Mouse (Mus musculus): ENCODE measurements around the gene Nme1. TPM values are rescaled to one million over a fixed set of nuclear protein-coding genes. Genes with fewer than 3 reads are reported as not detected.
"Not testable (repeated sequence)": the region's sequence is repeated elsewhere in the genome, so short reads cannot be mapped to it uniquely, and the experiment has no call there.

The Nme1 gene
- polyA plus RNA-seq, 1 experiment from 2014 or later: 281 TPM

DNA sequence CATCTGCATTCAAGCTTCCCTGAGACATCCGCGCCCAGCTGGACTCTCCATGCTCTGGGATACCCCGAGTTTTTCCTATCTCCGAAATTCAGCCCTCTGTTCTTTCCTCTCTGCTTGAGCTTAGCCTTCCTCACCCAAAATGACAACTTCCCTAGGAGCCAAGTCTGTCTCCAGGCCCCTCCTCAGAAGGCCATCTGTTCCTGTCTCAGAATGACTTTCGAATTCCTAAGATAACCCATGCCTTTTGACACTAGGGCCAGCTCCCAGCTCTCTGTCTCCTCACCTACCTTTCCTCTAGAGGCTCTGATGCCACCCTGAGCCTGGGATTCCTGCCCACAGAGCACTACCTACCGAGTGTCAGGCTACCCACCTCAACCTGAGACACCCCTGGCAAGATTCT lies 12.2 kb downstream of the Nme1 start, which contains the start of gene Nme2:
Gene Nme2 (minus strand): TSS at position 101 of the 400 bp plus-strand sequence.
- Histone ChIP-seq H3K4me1 (peaks cover 50% of the 10 kb centered on the region), H3K36me3 (peaks cover 75% of the 10 kb centered on the region), H3K27me3 (ENCODE audit: low read depth, poor library complexity, severe bottlenecking) (no peaks in the 10 kb centered on the region), H3K4me3 (peak within 1 kb of the TSS; percentile 80), H3K27ac (replicated peaks) (peak within 1 kb of the TSS; percentile 93), H3K9me3 (replicated peaks) (no peaks in the 10 kb centered on the region)
- 7% methylated on average over 6 of the region's 6 CpGs for WGBS
- no peak for DNase-seq (ENCODE audit: low spot score)

DNA sequence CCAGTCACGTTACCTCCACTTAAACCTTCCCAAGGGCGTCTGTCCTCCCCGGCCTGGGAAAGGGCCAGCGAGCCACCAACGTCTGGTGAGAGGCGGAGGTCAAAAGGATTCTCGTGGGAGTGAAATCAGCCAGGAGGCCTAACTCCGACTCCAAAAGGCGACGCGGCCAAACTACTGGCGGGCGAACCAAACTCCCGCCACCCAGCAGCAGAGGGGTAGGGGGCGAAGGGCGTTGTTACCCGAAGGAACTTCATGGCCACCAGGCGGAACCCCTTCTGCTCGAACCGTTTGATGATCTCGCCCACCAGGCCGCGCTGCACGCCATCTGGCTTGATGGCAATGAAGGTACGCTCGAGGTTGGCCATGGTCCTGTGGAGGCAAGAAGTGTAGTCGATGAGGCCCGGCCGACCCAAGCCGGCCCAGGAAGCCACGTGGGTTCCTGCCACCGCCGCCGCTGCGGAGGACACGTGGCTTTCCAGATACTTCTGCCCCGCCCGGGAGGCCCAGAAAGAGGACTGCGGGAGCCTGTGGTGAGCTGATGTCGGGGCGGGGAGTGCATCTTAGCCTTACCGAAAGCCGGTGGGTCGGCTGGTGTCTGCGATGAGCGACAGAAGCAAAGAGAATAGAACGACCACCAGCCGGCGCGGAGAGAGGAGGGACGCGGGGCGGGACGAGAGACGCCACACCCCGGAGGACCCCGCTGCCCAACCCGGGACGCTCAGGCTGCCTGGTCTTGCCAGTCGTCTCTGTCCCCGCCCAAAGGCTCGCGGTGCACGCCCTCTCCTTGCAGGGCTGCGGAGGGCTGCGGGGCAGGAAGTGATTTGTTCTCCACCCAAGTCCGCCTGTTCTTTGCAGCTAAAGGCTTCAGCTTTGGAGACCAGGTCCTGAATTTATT lies 12.8 kb downstream of the Nme1 start:
- no peaks in the 10 kb centered on the region for H3K9me3 ChIP-seq (replicated peaks)
- under 1% methylated on average over 67 of the region's 67 CpGs for WGBS
- H3K36me3 ChIP-seq: peaks cover 75% of the 10 kb centered on the region
- H3K27me3 ChIP-seq (ENCODE audit: low read depth, poor library complexity, severe bottlenecking): no peaks in the 10 kb centered on the region
- H3K27ac ChIP-seq (replicated peaks): peak overlapping the region; percentile 93
- H3K4me1 ChIP-seq: peaks cover 50% of the 10 kb centered on the region
- peak; percentile 95 for DNase-seq (ENCODE audit: low spot score)
- H3K4me3 ChIP-seq: peak overlapping the region; percentile 80

DNA sequence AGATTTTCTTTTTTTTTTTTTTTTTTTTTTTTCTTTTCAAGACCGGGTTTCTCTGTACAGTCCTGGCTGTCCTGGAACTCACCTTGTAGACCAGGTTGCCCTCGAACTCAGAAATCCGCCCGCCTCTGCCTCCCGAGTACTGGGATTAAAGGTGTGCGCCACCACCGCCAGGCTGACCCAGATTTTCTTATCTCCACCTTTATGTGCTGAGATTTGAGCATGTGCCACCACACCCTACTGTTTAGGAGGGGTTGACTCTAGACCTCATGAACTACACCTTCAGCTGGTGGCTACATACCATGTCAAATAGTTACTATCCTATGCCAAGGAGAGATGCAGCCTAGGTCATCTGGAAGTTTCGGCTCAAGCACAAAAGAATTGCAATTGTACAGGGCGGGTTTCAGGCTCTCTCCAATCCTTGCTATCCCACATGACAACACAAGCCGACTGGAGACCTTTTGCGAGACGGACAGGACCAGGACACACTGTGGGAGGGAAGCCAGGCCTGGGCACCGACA lies 13.5 kb downstream of the Nme1 start:
- H3K4me3 ChIP-seq: peak overlapping the region; percentile 80
- no peaks in the 10 kb centered on the region for H3K27me3 ChIP-seq (ENCODE audit: low read depth, poor library complexity, severe bottlenecking)
- peak overlapping the region; percentile 93 for H3K27ac ChIP-seq (replicated peaks)
- peaks cover 50% of the 10 kb centered on the region for H3K4me1 ChIP-seq
- no peaks in the 10 kb centered on the region for H3K9me3 ChIP-seq (replicated peaks)
- DNase-seq (ENCODE audit: low spot score): no peak
- peaks cover 75% of the 10 kb centered on the region for H3K36me3 ChIP-seq
- 49% methylated on average over 13 of the region's 13 CpGs for WGBS

DNA sequence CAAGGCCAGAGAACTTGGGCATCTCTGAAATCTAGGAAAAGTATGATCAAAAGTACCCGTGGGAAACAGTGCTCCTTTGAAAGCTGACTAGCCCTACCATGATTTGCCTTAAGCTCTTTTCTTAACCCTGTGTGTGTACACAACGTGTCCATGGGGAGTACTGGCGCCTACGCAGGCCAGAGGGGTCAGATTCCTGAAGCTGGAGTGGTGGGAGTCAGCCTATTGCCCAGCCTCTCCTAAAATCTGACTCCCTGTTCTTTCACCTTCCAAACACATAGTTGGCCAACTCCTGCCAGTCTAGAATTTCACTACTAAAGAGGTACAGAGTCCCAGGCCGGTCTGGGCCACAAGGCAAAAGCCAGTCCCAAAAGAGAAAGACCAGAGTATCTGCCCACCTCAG lies 15.9 kb downstream of the Nme1 start:
- Histone ChIP-seq H3K9me3 (replicated peaks) (no peaks in the 10 kb centered on the region), H3K27ac (replicated peaks) (no peak overlapping the region), H3K27me3 (ENCODE audit: low read depth, poor library complexity, severe bottlenecking) (no peaks in the 10 kb centered on the region), H3K36me3 (peaks cover 74% of the 10 kb centered on the region), H3K4me3 (no peak overlapping the region), H3K4me1 (peaks cover 50% of the 10 kb centered on the region)
- 68% methylated on average over 5 of the region's 5 CpGs for WGBS
- no peak for DNase-seq (ENCODE audit: low spot score)

DNA sequence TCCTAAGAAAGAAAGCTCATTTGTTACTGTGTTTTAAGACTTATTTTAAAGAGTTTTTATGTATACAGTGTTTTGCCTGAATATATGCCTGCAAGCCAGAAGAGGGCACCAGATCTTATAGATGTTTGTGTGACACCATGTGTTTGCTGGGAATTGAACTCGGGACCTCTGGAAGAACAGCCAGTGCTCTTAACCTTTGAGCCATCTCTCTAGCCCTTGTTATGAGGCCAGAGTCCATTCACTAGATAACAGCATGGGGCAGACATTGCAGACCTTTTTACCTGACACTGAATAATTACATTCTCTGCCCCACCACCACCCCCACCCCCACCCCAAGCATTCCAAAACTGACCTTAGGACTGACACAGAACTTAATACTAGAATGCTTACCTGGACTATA lies 18.3 kb downstream of the Nme1 start:
- no peaks in the 10 kb centered on the region for H3K9me3 ChIP-seq (replicated peaks)
- H3K27me3 ChIP-seq (ENCODE audit: low read depth, poor library complexity, severe bottlenecking): no peaks in the 10 kb centered on the region
- H3K36me3 ChIP-seq: peaks cover 81% of the 10 kb centered on the region

DNA sequence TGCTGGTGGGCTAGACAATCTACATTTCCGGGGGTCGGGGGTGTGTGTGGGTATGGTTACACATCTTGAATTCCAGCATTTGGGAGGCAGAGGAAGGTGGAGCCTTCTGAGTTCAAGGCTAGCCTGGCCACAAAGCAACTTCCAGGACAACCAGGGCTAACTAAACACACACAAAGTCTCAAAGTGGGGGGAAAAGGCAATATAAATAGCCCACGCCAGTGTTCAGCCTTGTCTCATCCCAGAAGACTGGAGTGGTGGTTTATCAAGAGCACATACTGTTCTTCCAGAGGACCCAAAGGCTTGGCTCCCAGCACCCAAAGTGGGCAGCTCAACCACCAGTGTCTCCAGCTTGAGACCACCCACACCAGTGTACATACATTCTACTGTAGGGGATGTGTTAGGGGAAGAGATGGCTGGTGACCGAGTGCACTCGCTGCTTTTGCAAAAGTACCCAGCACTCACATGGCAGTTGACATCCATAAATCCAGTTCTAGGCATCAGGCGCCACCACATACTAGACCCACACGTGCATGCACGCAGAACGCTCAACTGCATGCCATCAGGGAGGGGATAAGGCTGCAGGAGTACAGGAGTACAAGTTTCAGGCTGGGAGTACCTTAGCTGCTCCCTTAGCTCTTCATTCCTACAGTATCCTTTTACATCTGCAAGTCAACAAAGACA lies 19.3 kb downstream of the Nme1 start:
- peaks cover 24% of the 10 kb centered on the region for H3K4me1 ChIP-seq
- peaks cover 86% of the 10 kb centered on the region for H3K36me3 ChIP-seq
- no peak overlapping the region for H3K4me3 ChIP-seq
- no peaks in the 10 kb centered on the region for H3K27me3 ChIP-seq (ENCODE audit: low read depth, poor library complexity, severe bottlenecking)
- 94% methylated on average over 9 of the region's 9 CpGs for WGBS
- no peak for DNase-seq (ENCODE audit: low spot score)
- H3K9me3 ChIP-seq (replicated peaks): no peaks in the 10 kb centered on the region
- H3K27ac ChIP-seq (replicated peaks): no peak overlapping the region

More for the DNA sequence above, 18.3 kb downstream of the Nme1 start:
- WGBS: 100% methylated on average over 1 of the region's 1 CpGs
- Histone ChIP-seq H3K4me3 (no peak overlapping the region), H3K4me1 (peaks cover 30% of the 10 kb centered on the region), H3K27ac (replicated peaks) (no peak overlapping the region)
- no peak for DNase-seq (ENCODE audit: low spot score)

DNA sequence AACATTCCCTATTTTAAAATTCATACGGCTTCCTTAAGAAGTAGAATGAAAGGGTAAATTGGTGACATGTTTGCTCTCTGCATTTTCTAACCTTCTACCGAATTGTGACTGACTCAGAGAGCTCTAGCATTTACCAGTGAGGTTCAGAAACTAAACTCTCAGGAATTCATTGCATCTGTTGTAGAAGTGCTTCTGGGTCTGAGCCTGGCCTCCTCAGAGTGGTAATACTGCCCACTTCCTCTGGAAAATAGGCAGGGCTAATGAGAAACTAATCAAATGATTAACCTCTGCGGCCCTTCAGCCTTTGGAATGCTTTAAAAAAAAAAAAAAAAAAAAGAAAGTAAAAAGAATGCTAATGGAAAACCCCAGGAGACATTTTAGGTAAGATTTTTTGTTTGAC lies 23.3 kb downstream of the Nme1 start:
- Histone ChIP-seq H3K27ac (replicated peaks) (no peak overlapping the region), H3K27me3 (ENCODE audit: low read depth, poor library complexity, severe bottlenecking) (no peaks in the 10 kb centered on the region), H3K4me1 (no peaks in the 10 kb centered on the region), H3K36me3 (peaks cover 79% of the 10 kb centered on the region), H3K4me3 (no peak overlapping the region), H3K9me3 (replicated peaks) (no peaks in the 10 kb centered on the region)
- DNase-seq (ENCODE audit: low spot score): no peak
- 81% methylated on average over 3 of the region's 3 CpGs for WGBS

DNA sequence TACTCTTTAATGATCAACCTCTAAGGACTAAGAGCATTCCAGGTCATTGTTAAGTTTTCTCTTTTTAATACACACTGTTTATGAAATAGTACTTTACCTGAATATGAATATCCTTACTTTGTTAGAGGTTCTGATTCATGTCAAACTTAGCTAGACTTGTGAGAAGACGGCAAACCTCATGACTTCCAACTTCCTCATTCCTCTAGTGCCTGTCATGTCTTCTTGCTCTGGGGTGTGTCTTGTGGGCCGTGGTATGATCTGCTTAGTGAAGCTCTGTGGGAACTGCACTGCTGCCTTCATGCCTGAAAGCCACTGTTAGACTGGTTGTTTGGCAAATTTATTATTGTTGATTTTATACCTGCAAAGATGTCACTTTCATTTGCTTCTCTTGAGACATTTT lies 27.4 kb downstream of the Nme1 start:
- WGBS: 95% methylated on average over 2 of the region's 2 CpGs
- no peaks in the 10 kb centered on the region for H3K4me1 ChIP-seq
- H3K9me3 ChIP-seq (replicated peaks): no peaks in the 10 kb centered on the region
- no peaks in the 10 kb centered on the region for H3K27me3 ChIP-seq (ENCODE audit: low read depth, poor library complexity, severe bottlenecking)
- no peak for DNase-seq (ENCODE audit: low spot score)
- no peak overlapping the region for H3K27ac ChIP-seq (replicated peaks)
- peaks cover 86% of the 10 kb centered on the region for H3K36me3 ChIP-seq
- H3K4me3 ChIP-seq: no peak overlapping the region

DNA sequence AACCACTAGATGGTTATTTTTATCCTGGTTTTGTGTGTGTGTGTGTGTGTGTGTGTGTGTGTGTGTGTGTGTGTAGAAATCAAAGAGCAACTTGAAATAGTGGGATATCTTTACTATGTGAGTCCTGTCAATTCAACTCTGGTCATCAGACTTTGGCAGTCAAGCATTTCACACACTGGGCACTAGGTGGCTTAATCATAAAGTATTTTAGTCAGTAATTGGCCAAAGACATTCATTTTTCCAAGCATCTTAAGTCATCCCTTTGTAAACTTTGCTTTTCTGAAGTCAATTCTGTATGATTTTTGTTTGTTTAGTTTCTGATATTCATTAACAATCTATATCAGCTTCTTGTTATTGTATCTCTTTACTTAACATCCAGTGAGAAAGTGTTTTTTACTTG lies 39.2 kb downstream of the Nme1 start:
- Histone ChIP-seq H3K9me3 (replicated peaks) (no peaks in the 10 kb centered on the region), H3K27me3 (ENCODE audit: low read depth, poor library complexity, severe bottlenecking) (no peaks in the 10 kb centered on the region), H3K4me3 (no peak overlapping the region), H3K4me1 (no peaks in the 10 kb centered on the region), H3K36me3 (peaks cover 99% of the 10 kb centered on the region), H3K27ac (replicated peaks) (no peak overlapping the region)
- no peak for DNase-seq (ENCODE audit: low spot score)

DNA sequence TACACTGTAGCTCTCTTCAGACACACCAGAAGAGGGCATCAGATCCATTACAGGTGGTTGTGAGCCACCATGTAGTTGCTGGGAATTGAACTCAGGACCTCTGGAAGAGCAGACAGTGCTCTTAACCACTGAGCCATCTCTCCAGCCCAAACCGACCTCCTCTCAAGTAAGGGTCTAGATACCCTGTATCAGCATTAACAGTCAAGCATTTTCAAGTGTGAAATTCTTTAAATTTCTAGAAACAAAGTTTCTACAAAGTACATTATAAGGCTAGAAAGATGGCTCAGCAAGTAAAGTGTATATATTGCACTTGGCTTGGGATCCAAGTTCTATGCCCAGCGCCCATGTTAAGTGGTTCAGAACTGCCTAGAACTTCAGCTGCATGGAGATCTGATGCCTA lies 53.3 kb downstream of the Nme1 start:
- H3K4me3 ChIP-seq; H3K9me3 ChIP-seq (replicated peaks); DNase-seq (ENCODE audit: low spot score); H3K27ac ChIP-seq (replicated peaks); H3K4me1 ChIP-seq; H3K27me3 ChIP-seq (ENCODE audit: low read depth, poor library complexity, severe bottlenecking): not testable (repeated sequence)
- WGBS: 95% methylated on average over 2 of the region's 2 CpGs
- peaks cover 98% of the 10 kb centered on the region for H3K36me3 ChIP-seq

DNA sequence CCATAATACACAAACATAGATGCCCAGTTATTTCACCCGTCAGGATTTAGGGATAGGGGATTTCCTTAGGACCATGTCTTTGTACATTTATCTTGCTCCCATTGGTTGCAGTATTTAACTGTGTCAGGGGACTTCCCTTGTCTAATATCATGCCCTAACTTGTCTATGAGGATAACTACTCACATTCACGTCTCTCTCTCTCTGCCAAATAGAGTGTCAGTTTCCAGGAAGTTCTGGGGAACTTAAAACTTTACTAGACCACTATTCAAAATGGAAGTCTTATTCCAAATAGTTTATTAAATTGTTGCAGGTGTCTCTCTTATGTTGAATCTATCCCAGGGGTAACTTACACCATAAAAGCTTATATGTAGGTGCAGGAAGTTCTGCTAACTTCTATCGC lies 56.7 kb downstream of the Nme1 start:
- Histone ChIP-seq H3K4me3 (no peak overlapping the region), H3K4me1 (no peaks in the 10 kb centered on the region), H3K36me3 (peaks cover 98% of the 10 kb centered on the region), H3K27me3 (ENCODE audit: low read depth, poor library complexity, severe bottlenecking) (no peaks in the 10 kb centered on the region), H3K27ac (replicated peaks) (no peak overlapping the region), H3K9me3 (replicated peaks) (no peaks in the 10 kb centered on the region)
- 94% methylated on average over 3 of the region's 3 CpGs for WGBS
- no peak for DNase-seq (ENCODE audit: low spot score)

DNA sequence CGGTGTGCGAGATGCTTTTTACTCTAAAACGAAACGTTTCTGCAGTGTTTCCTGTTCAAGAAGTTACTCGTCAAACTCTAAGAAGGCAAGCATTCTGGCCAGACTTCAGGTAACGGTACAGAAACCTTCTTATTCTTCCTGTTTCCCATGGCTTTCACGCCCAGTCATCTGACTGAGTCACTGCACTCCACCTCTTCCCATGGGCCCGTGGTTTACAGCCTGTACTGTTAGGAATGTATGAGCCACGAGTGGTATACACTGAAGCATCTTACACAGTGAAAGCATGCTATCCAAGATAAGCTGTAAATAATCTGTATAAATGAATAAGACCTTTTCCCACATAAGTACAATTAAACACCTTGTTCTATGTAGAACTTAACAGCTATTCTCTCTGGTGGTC lies 59.5 kb downstream of the Nme1 start:
- Histone ChIP-seq H3K4me1 (no peaks in the 10 kb centered on the region), H3K36me3 (peaks cover 94% of the 10 kb centered on the region), H3K9me3 (replicated peaks) (no peaks in the 10 kb centered on the region), H3K27me3 (ENCODE audit: low read depth, poor library complexity, severe bottlenecking) (no peaks in the 10 kb centered on the region), H3K4me3 (no peak overlapping the region), H3K27ac (replicated peaks) (no peak overlapping the region)
- no peak for DNase-seq (ENCODE audit: low spot score)
- WGBS: 92% methylated on average over 9 of the region's 9 CpGs

DNA sequence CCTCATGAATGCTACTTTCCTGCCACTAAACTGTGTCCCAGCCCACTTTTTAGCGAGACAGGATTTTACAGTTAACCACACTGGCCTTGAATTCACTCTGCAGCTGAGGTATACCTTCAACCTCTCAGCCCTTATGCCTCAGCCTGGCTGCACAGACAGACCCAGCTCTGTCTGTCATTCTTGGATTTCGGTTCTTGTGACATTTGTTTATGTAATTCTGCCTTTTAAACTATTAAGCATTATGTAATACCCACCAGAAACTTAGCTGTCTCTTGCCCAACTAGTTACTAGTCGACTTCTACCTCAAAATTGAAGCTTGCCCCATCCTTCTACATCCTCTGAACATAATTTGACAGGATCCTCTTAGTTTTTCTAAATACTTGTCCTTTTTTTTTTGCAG lies 60.5 kb downstream of the Nme1 start:
- 87% methylated on average over 3 of the region's 3 CpGs for WGBS
- Histone ChIP-seq H3K27me3 (ENCODE audit: low read depth, poor library complexity, severe bottlenecking) (no peaks in the 10 kb centered on the region), H3K27ac (replicated peaks) (no peak overlapping the region), H3K4me3 (no peak overlapping the region), H3K9me3 (replicated peaks) (no peaks in the 10 kb centered on the region), H3K36me3 (peaks cover 89% of the 10 kb centered on the region), H3K4me1 (no peaks in the 10 kb centered on the region)
- DNase-seq (ENCODE audit: low spot score): no peak
